Mouse (Mus musculus) gastrocnemius, postnatal 36 days (tissue): ENCODE data around the gene Tnn. TPM values are rescaled to one million over a fixed set of nuclear protein-coding genes. Genes with fewer than 3 reads are reported as not detected.

Experiments used
- DNase-seq, 2 experiments: peaks; one replicate each; pipeline ENCODE4 v3.0.0; 2022
- intact Hi-C: fragments of 180-260 bp; cut with DNase I; formaldehyde crosslinking; loops from one replicate; pipeline ENCODE4 v1.15.1; 2025
- total RNA-seq, 2 experiments: library from RNA; stranded (reverse); gene quantifications; 2 replicates each; pipeline ENCODE4 v1.2.3; 2021

Tnn gene
- total RNA-seq, 2 experiments from 2014 or later: not detected

GRCm38 (mm10) chr1:160086651-160087050, 66.7 kb downstream of the Tnn start:
- intact Hi-C loops: loop anchor here (10.0 kb wide), 1 partner anchor 692 kb away; no protein-coding TSS in a partner anchor
- DNase-seq: no peak

GRCm38 (mm10) chr1:160084239-160084638, 69.1 kb downstream of the Tnn start:
- DNase-seq: no peak
- intact Hi-C loops: loop anchor here (5.0 to 10.0 kb wide), 2 partner anchors 172 to 689 kb away; no protein-coding TSS in a partner anchor

GRCm38 (mm10) chr1:160082647-160083046, 70.7 kb downstream of the Tnn start:
- no peak for DNase-seq
- intact Hi-C loops: loop anchor here (5.0 to 10.0 kb wide), 2 partner anchors 170 to 688 kb away; no protein-coding TSS in a partner anchor

- DNase-seq: peak; percentile 56
- intact Hi-C loops: loop anchor here (5.0 to 10.0 kb wide), 2 partner anchors 169 to 686 kb away; no protein-coding TSS in a partner anchor
These were observed 72.5 kb downstream of the Tnn start for GRCm38 (mm10) chr1:160080800-160081436.

GRCm38 (mm10) chr1:160078882-160079661, 74.3 kb downstream of the Tnn start:
- intact Hi-C loops: no loop called here
- peak; percentile 19 to 25 for DNase-seq

- intact Hi-C loops: loop anchor here (5.0 kb wide), 1 partner anchor 152 kb away; no protein-coding TSS in a partner anchor
- DNase-seq: no peak
These were observed 88.7 kb downstream of the Tnn start for GRCm38 (mm10) chr1:160064547-160065144.

- peak in 1 of 2 experiments; percentile 26 for DNase-seq
- intact Hi-C loops: loop anchor here (5.0 kb wide), 1 partner anchor 150 kb away; no protein-coding TSS in a partner anchor
These were observed 91.5 kb downstream of the Tnn start for GRCm38 (mm10) chr1:160061725-160062366.

- intact Hi-C loops: loop anchor here (5.0 kb wide), 1 partner anchor 149 kb away; no protein-coding TSS in a partner anchor
- DNase-seq: no peak
These were observed 92.1 kb downstream of the Tnn start for GRCm38 (mm10) chr1:160061321-160061720.

GRCm38 (mm10) chr1:160060542-160060941, 92.8 kb downstream of the Tnn start:
- no peak for DNase-seq
- intact Hi-C loops: loop anchor here (5.0 kb wide), 1 partner anchor 148 kb away; no protein-coding TSS in a partner anchor

- no peak for DNase-seq
- intact Hi-C loops: loop anchor here (5.0 kb wide), 1 partner anchor 148 kb away; no protein-coding TSS in a partner anchor
These were observed 93.5 kb downstream of the Tnn start for GRCm38 (mm10) chr1:160059908-160060307.

GRCm38 (mm10) chr1:160057657-160058056, 95.7 kb downstream of the Tnn start:
- DNase-seq: no peak
- intact Hi-C loops: no loop called here

GRCm38 (mm10) chr1:160054366-160055078, 98.9 kb downstream of the Tnn start:
- intact Hi-C loops: no loop called here
- DNase-seq: no peak

- no peak for DNase-seq
- intact Hi-C loops: no loop called here
These were observed 99.7 kb downstream of the Tnn start for GRCm38 (mm10) chr1:160053510-160054305.

- intact Hi-C loops: no loop called here
- no peak for DNase-seq
These were observed 100.6 kb downstream of the Tnn start for GRCm38 (mm10) chr1:160052556-160053315.

- no peak for DNase-seq
- intact Hi-C loops: no loop called here
These were observed 102.5 kb downstream of the Tnn start for GRCm38 (mm10) chr1:160050898-160051297.

GRCm38 (mm10) chr1:160049131-160049880, 104.1 kb downstream of the Tnn start:
- intact Hi-C loops: no loop called here

GRCm38 (mm10) chr1:160047481-160047931, 105.9 kb downstream of the Tnn start:
- no peak for DNase-seq

More at GRCm38 (mm10) chr1:160049131-160049880, 104.1 kb downstream of the Tnn start:
- DNase-seq: no peak

More at GRCm38 (mm10) chr1:160047481-160047931, 105.9 kb downstream of the Tnn start:
- intact Hi-C loops: no loop called here
